Comparison of ENCODE assay signal across 11 mouse cellular contexts in the genomic region with DNA sequence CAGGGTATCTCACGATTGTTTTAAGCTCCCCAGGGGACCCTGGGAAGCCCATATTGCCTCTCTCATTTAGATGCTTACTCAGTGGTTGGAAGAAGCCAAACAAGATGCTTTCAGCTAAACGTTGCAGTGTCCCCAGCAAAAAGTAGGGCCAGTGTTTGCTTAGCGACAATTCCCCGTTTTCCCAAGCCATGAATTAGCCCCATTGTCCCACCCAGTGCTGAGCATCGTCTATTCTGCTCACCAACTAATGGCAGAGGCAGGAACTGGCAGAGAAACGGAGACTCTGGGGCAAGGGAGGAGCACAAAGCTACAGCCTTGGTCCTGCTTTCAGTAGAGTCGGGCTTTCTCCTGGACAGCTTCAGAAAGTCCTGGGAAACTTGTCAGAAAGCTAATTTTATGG. TPM values are rescaled to one million over a fixed set of nuclear protein-coding genes. Genes with fewer than 3 reads are reported as not detected.
DNase-seq lines count a peak whose midpoint lies in the region; ATAC-seq and TF ChIP-seq lines count a peak whose summit lies in the region.
"Had no signal": no experiment of that assay in that cellular context is flagged by ENCODE, and none has a peak within 500 bp of the region (broad histone marks: within the 10 kb centered on the region; RNA-seq: fewer than 3 reads in every experiment).

No protein-coding gene starts in this region.

- no peaks in the 10 kb centered on the region for H3K9me3 ChIP-seq in midbrain, postnatal 0 days (ENCODE audit: low read length)
- H3K9me3 ChIP-seq in liver, embryonic 11.5 days (ENCODE audit: control insufficient read depth, low read length) = peaks cover 2% of the 10 kb centered on the region; the same call in 1 of the 2 replicates
- H3K9me3 ChIP-seq: heart, embryonic 10.5 days had no signal

- DNase-seq in cerebellum, adult 11-12 months = peak; percentile 24
- no peak for DNase-seq in cerebellum, adult 8-10 months
- DNase-seq in layer of hippocampus, adult 11-12 months (ENCODE audit: low spot score) = peak; percentile 64
- no peak for DNase-seq in layer of hippocampus, adult 9-10 months (ENCODE audit: low spot score)
- peak; percentile 55 to 58 for DNase-seq in layer of hippocampus, adult 8-10 months (ENCODE audit: low spot score in 2 of 2)
- DNase-seq in midbrain, postnatal 0 days (ENCODE audit: low spot score) = peak; percentile 58
- DNase-seq in liver, embryonic 11.5 days (ENCODE audit: low spot score) = no peak
- DNase-seq: liver, embryonic 13.5 days; lung, postnatal 4 days had no signal

- H3K27ac ChIP-seq in midbrain, postnatal 0 days (ENCODE audit: low read depth, low read length) = peak overlapping the region; percentile 4; the same call in 1 of the 2 replicates
- no peak overlapping the region for H3K27ac ChIP-seq in liver, embryonic 11.5 days (ENCODE audit: low read depth, low read length)
- H3K27ac ChIP-seq: heart, embryonic 10.5 days; liver, embryonic 13.5 days had no signal

- no peak for ATAC-seq in midbrain, postnatal 0 days (ENCODE audit: low FRiP score)
- ATAC-seq in activated CD4-positive, CD25-positive, alpha-beta regulatory T cell, adult 4 months = no peak
- ATAC-seq in liver, embryonic 11.5 days (replicated peaks; ENCODE audit: low FRiP score) = no peak

- H3K27me3 ChIP-seq in midbrain, postnatal 0 days (ENCODE audit: insufficient read depth, low read length) = no peaks in the 10 kb centered on the region
- H3K27me3 ChIP-seq in liver, embryonic 11.5 days (replicated peaks; ENCODE audit: control insufficient read depth, insufficient read depth, low read length) = no peaks in the 10 kb centered on the region

- no peak overlapping the region for H3K4me3 ChIP-seq in midbrain, postnatal 0 days (ENCODE audit: low read depth, low read length)
- no peak overlapping the region for H3K4me3 ChIP-seq in liver, embryonic 11.5 days (ENCODE audit: low read depth, low read length)
- H3K4me3 ChIP-seq: heart, embryonic 10.5 days; liver, embryonic 13.5 days had no signal

- no peak overlapping the region for H3K9ac ChIP-seq in midbrain, postnatal 0 days (replicated peaks; ENCODE audit: low read length, poor library complexity, severe bottlenecking)
- H3K9ac ChIP-seq in liver, embryonic 11.5 days (ENCODE audit: low read depth, low read length) = no peak overlapping the region
- H3K9ac ChIP-seq: liver, embryonic 13.5 days had no signal

- peak; percentile 17; the same call in 1 of the 2 replicates for TF ChIP-seq CTCF in midbrain, postnatal 0 days (IDR thresholded peaks at IDR 0.05)

- no peaks in the 10 kb centered on the region for H3K36me3 ChIP-seq in midbrain, postnatal 0 days (ENCODE audit: insufficient read depth, low read length)
- no peaks in the 10 kb centered on the region for H3K36me3 ChIP-seq in liver, embryonic 11.5 days (ENCODE audit: control insufficient read depth, insufficient read depth, low read length)
- H3K36me3 ChIP-seq: heart, embryonic 10.5 days; liver, embryonic 13.5 days had no signal

- no peaks in the 10 kb centered on the region for H3K4me1 ChIP-seq in midbrain, postnatal 0 days (ENCODE audit: insufficient read depth, low read length)
- H3K4me1 ChIP-seq in liver, embryonic 11.5 days (replicated peaks; ENCODE audit: control insufficient read depth, insufficient read depth, low read length) = no peaks in the 10 kb centered on the region
- H3K4me1 ChIP-seq: heart, embryonic 10.5 days; liver, embryonic 13.5 days had no signal

- no peak overlapping the region for H3K4me2 ChIP-seq in midbrain, postnatal 0 days (ENCODE audit: low read depth, low read length, poor library complexity, severe bottlenecking)
- no peak overlapping the region for H3K4me2 ChIP-seq in liver, embryonic 11.5 days
- H3K4me2 ChIP-seq: liver, embryonic 13.5 days had no signal

- 17% methylated on average over 7 of the region's 7 CpGs for WGBS in midbrain, postnatal 0 days
- WGBS in liver, embryonic 11.5 days = 36% methylated on average over 7 of the region's 7 CpGs

RNA-seq across cellular contexts. Expression of gene Pafah1b1, which starts 10.4 kb away (rescaled TPM):
- total RNA-seq in layer of hippocampus, adult 8-10 months (2022) = 100 to 1,000 TPM; 310 to 407 (median 358) TPM
- 206 and 269 TPM in 2 replicates for total RNA-seq in midbrain, postnatal 0 days (2014; rRNA removed)
- polyA plus RNA-seq in midbrain, postnatal 0 days (2015; fragmentation: Nextera tagmentation; extraction: Ambion mirVana) = 63.4 and 79.2 TPM in 2 replicates
- polyA plus RNA-seq in activated CD4-positive, CD25-positive, alpha-beta regulatory T cell, adult 4 months (2017; shearing (Covaris generic)) = 10 to 100 TPM; 59.5 to 79.2 TPM
- polyA plus RNA-seq in liver, embryonic 11.5 days (2014; fragmentation: Nextera tagmentation; extraction: Ambion mirVana) = 59.3 and 69.4 TPM in 2 replicates

RNA-seq across cellular contexts. Expression of gene Mettl16, which starts 35.7 kb away (rescaled TPM):
- 10 to 100 TPM; 23.4 to 33.0 (median 30.0) TPM for total RNA-seq in layer of hippocampus, adult 8-10 months (2022)
- total RNA-seq in midbrain, postnatal 0 days (2014; rRNA removed) = 13.1 and 16.6 TPM in 2 replicates
- polyA plus RNA-seq in midbrain, postnatal 0 days (2015; fragmentation: Nextera tagmentation; extraction: Ambion mirVana) = 23.3 and 28.7 TPM in 2 replicates
- 10 to 100 TPM; 26.3 to 33.5 TPM for polyA plus RNA-seq in activated CD4-positive, CD25-positive, alpha-beta regulatory T cell, adult 4 months (2017; shearing (Covaris generic))
- 57.7 and 63.0 TPM in 2 replicates for polyA plus RNA-seq in liver, embryonic 11.5 days (2014; fragmentation: Nextera tagmentation; extraction: Ambion mirVana)

Comparison
In these comparisons a context has a peak if more than half of its experiments do, and no peak if none do; other contexts are left out.
1. DNase-seq: peak in cerebellum, adult 11-12 months (single experiment), layer of hippocampus, adult 11-12 months (single experiment), layer of hippocampus, adult 8-10 months (2 of 2) and midbrain, postnatal 0 days (single experiment); none in cerebellum, adult 8-10 months (single experiment), layer of hippocampus, adult 9-10 months (single experiment) and liver, embryonic 11.5 days (single experiment).